Mouse (Mus musculus): ENCODE results near the gene Smo.
"Not testable (repeated sequence)": the region's sequence is repeated elsewhere in the genome, so short reads cannot be mapped to it uniquely, and the experiment has no call there.

Gene Smo

GRCm38 (mm10) chr6:29726576-29727200 lies 8.6 kb upstream of the Smo start:
- no peak for DNase-seq (ENCODE audit: low read depth, low spot score)

DNA sequence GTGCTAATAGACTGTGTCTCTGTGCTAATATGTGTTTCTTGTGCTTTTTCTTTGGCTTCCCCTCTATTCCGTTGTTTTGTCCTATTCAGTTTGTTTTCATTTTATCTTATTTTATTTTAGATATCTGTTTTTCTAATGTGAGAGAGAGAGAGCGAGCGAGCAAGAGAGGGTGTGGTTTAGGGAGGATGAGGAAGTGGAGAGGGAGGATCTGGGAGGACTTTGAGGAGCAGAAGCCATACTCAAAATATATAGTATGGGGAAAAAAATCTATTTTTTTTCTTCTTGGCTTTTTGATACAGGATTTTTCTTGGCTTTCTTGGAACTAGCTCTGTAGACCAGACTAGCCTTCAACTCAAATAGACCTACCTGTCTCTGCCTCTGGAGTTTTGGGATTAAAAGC lies 7.3 kb upstream of the Smo start:
- DNase-seq (ENCODE audit: low read depth, low spot score), result no peak

DNA sequence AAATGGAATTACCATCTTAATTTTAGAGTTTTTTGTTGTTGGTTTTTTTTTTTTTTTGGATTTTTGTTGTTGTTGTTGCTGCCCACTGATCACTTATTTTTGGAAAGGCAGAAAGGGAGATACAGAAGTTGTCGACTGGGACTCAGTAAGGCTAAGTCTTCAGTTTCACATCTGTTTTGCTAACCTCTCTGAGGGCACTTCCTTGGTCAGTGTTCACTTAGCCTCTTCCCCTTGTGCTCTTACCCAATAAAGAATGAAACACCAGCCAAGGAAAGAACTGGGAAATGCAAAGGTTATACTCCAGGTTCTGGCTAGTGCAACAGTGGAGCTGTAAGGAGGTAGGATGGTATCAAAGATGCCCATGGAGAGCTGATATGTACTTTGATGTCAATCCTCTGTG lies 5.8 kb upstream of the Smo start:
- no peak for DNase-seq (ENCODE audit: low read depth, low spot score)

GRCm38 (mm10) chr6:29735689-29736451 lies 567 bp downstream of the Smo start:
- DNase-seq (ENCODE audit: low read depth, low spot score), result peak; percentile 41

DNA sequence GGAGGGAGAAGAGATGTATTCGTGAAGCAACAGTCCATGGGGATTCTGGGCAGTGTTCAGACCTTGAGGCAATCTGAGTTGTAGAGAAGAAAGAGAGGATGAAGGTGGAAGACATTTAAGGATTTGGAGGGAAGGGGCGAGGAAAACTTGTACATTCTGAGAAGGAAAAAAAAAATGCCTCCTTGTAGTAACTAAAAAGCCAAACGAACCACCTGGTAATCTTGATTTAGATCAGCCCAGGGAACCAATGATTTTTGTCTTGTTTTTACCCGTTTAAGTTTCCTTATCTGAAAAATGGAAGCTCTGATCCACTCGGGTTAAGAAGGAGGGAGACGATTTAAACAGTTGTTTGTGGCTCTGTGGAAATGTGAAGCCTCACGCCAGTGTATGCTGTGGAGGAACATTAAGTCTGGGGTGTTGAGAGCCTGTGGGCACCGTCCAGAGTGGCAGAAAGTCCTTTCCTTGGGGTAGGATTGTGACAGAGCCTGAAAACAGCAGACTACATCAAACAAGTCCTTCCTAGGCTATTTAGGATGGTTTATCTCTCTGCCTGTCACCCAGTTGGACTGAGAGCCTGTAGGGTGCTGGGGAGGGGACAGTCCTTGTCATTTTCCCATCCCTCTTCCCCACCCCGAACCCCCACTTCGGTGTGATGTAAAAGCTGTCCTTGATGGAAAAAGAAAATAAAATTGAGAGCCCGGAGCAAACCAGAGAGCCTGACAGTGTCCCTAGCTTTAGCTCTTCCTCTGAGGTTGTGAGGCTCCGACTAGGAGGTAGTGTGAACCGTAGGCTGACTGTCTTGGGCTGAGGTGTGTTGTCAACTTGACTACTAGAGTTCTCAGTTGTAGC lies 1.5 kb downstream of the Smo start:
- no peak for DNase-seq (ENCODE audit: low read depth, low spot score)

GRCm38 (mm10) chr6:29751466-29752152 lies 16.3 kb downstream of the Smo start:
- DNase-seq (ENCODE audit: low read depth, low spot score), result no peak

GRCm38 (mm10) chr6:29753336-29753735 lies 18.0 kb downstream of the Smo start:
- no peak for DNase-seq (ENCODE audit: low read depth, low spot score)

- no peak for DNase-seq (ENCODE audit: low read depth, low spot score)
Observed at GRCm38 (mm10) chr6:29756001-29756400, 20.7 kb downstream of the Smo start.

DNA sequence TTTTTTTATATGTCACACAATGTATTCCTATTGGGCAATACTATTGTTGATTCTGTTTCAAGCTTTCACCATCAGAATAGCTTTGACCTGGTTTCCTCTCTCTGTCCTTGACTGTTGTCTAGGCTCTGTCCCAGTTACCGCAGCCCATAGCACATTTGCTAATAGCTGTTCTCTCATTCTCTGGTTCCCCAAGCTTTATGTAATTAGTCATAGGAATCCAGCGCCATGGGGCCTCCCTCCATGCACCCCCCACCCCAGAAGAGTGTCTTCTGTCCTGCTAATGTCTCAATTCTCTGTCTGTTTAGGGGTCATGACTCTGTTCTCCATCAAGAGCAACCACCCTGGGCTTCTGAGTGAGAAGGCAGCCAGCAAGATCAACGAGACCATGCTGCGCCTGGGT lies 21.2 kb downstream of the Smo start:
- no peak for DNase-seq (ENCODE audit: low read depth, low spot score)

DNA sequence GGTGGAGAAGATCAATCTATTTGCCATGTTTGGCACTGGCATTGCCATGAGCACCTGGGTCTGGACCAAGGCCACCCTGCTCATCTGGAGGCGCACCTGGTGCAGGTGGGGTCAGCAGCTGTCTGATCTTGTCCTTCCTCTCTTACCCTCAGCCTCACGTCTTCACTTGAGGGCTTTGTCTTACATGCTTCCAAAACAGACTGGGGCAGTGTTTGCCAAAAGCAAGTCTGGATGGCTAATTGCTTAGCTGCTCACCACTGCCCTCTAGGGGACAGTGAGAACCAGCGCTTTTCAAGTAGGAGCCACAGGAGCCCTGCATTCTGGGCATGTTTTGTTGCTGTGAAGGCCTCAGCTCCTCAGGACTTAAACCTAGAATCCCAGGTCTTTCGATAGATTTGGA lies 23.1 kb downstream of the Smo start:
- peak; percentile 64 for DNase-seq (ENCODE audit: low read depth, low spot score)

DNA sequence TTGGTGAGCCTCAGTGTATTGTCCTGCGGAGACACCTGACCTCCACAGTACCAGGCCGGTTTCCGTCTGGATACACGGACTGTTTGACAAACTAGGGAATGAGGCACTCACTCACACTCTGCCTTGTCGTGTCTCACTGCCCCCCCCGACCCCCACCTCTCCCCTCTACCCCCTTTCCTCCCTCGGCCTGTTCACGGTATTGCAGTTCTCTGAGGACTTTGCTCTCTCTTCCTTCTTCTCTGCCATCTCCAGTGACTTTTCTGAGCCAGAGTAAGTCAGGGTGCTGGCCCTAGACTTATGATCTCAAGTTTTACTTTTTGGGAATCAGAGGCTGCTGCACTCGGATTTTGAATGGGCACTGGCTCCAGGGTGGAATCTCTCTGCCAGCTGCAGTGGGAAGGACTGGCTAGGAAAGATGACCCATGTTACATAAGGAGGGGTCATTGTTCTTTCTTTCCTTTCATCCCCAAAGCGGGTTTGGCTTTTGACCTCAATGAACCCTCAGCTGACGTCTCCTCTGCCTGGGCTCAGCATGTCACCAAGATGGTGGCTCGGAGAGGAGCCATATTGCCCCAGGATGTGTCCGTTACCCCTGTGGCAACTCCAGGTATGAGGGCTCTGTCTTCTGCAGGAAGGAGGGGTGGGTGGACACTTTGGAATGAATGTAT lies 23.8 kb downstream of the Smo start:
- no peak for DNase-seq (ENCODE audit: low read depth, low spot score)

DNA sequence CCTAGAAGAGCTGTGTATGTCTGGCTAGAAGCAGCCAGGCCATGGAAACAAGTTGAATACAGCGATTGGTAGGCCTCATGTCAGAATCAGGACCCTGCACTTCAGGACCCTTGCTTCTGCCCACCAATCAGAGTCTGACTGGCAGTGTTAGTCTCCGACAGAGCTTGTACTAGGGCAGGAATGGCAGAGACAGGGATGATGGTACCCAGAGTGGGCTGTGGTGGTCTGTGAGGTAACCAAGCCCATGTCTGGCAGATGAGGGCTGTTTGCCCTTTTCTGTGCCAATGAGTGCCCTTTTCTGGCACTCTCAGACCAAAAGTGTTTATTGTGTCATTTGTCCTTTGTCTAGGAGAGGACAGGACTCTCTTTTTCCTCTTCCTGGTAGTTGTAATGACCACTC lies 25.1 kb downstream of the Smo start:
- DNase-seq (ENCODE audit: low read depth, low spot score), result not testable (repeated sequence)

GRCm38 (mm10) chr6:29761282-29761681 lies 26.0 kb downstream of the Smo start:
- DNase-seq (ENCODE audit: low read depth, low spot score), result no peak

DNA sequence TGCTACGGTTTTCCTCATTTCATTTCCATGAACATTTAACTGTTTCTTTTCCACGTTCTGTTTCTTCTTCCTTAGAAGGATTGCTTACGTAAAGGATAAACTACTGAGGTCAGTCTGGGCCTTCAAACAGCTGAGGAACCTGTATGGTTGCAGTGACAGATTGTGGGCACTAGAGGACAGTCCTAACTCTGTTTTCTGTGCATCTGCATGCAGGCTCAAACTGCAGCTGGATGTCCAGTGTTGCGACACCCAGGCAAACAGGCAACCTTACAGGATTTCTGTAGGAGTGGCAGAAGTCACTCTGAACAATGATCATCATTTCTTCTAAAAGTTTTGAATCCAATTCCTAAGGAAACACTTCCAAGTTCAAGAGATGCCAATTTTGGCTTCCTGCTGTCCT lies 27.2 kb downstream of the Smo start:
- no peak for DNase-seq (ENCODE audit: low read depth, low spot score)

DNA sequence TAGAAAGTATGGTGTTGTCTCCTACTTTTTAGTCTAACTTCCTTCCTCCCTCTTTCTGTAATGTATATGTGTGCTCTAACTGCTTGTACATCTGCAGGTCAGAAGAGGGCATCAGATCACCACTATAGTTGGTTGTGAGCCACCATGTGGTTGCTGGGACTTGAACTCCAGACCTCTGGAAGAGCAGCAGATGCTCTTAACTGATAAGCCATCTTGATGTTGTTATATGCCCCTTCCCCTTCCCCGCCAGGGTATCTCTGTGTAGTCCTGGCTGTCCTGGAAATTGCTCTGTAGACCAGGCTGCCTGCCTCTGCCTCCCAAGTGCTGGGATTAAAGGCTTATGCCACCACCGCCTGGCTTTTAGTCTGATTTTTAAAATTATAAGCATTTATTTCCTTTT lies 31.6 kb downstream of the Smo start:
- DNase-seq (ENCODE audit: low read depth, low spot score), result no peak

GRCm38 (mm10) chr6:29767813-29768660 lies 32.7 kb downstream of the Smo start, which contains the start of gene Ahcyl2:
Gene Ahcyl2 (plus strand): TSS chr6:29768011.
- peak; percentile 95 for DNase-seq (ENCODE audit: low read depth, low spot score)

GRCm38 (mm10) chr6:29768791-29769441 lies 33.6 kb downstream of the Smo start:
- no peak for DNase-seq (ENCODE audit: low read depth, low spot score)

GRCm38 (mm10) chr6:29770672-29771321 lies 35.5 kb downstream of the Smo start:
- DNase-seq (ENCODE audit: low read depth, low spot score), result no peak

DNA sequence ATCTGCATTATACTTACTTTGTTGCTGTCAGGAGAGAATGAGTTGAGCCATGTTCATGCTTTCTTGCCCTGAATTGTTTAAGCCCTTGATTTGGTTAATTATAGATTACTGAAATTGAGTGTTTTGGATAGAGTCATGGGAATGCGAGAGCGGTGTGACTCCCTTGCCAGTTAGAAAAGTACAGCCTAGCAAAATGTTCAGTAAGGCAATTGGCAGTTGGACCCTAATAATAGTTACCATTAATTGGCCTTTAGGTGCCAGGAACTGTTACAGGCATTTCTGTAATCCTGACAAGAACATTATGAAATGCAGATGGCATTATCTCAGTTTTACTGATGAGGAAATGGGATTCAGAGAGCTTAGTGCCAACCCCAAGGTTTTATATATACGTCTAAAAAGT lies 36.9 kb downstream of the Smo start:
- no peak for DNase-seq (ENCODE audit: low read depth, low spot score)

All from skeletal muscle tissue, adult 2 months (tissue).